Mouse (Mus musculus) T-cell, adult 2 months (primary cell): ENCODE measurements around the gene Lrif1.
"Not testable (repeated sequence)": the region's sequence is repeated elsewhere in the genome, so short reads cannot be mapped to it uniquely, and the experiment has no call there.

ENCODE experiments used
- DNase-seq: peaks from one replicate; pipeline ENCODE4 v3.0.0; 2022; ENCODE audit warnings: low spot score

The Lrif1 gene

DNA sequence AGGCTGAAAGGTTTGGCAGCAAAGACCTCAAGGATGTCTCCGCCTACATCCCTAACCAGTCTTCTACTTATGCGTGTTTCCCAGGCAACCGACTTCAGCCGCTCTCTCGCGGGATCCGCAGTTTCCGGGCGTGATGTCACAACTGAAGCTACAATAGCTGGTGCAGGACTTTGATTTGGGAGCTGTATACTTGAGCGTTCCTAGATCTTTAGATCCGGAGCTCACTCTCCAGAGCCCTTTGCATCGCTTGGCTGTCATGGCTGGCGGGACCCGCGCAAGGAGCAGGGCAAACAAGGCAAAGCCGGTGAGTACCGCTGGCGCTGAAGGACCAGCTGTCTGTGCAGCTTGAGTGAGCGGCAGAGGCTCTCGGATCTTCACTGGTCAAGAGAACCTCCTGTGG, at the start of gene Lrif1:
TSS of gene Lrif1 (plus strand) at position 158 of the 400 bp plus-strand sequence.
- DNase-seq, result peak; percentile 93

DNA sequence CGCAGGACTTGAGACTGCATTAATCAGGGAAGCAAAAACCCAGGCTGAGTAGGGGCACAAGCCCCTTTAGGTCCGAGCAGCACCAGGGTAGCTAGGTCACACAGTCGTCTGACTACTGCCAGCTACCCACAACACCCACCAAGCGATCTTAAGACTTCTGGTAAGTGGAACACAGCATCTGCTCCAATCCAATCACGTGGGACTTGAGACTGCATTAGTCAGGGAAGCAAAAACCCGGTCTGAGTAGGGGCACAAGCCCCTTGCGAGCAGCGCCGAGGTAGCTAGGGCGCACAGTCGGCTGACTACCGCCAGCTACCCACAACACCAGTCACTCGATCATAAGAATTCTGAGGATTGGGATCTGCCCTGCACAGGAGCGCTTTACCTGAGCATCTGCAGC, 12.0 kb upstream of the Lrif1 start:
- DNase-seq, result not testable (repeated sequence)

DNA sequence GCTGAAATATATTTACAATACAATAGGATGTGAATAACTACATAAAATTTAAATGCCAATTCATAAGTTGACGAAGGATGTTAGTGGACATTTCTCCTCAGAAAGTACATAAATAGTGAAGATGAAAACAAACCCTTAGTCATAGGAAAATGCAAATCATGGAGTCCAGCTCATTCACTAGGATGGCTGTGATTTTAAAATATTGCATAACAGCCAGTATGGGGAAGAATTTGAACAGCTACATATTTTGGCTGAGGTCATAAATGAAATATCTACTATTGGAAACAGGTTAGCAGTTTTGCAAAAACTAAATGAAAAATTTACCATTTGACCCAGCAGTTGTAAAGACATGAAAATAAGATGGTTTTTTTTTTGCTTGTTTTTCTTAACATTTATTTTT, 594 bp downstream of the Lrif1 start:
- no peak for DNase-seq

- DNase-seq, result peak; percentile 99
Measured at GRCm38 (mm10) chr3:106721397-106722027, 36.7 kb downstream of the Lrif1 start.

GRCm38 (mm10) chr3:106722028-106722945, 37.5 kb downstream of the Lrif1 start:
- peak; percentile 96 for DNase-seq

- DNase-seq, result no peak
Measured at GRCm38 (mm10) chr3:106755898-106756297, 71.1 kb downstream of the Lrif1 start.

DNA sequence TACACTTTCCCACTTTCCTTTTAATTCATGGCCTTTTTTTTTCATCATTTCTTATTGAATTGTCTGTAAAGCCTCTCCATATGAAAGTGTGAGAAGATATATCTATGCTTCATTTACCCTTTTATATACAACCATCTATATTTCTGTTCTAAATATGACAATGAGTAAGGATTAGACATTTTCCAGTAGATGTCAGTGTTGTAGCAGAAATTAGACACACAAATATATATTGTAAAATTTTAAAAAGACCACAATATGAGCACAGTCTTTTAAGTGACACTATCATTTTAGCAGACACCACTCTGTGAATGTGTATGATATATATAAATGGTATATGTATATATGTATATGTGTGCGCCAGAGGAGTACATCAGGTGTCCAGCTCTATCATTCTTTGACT, 87.0 kb downstream of the Lrif1 start:
- DNase-seq, result no peak

GRCm38 (mm10) chr3:106785130-106785529, 100.3 kb downstream of the Lrif1 start:
- DNase-seq, result peak; percentile 77
